Mouse (Mus musculus): ENCODE data around the gene Pgbd1.
"Not testable (repeated sequence)": the region's sequence is repeated elsewhere in the genome, so short reads cannot be mapped to it uniquely, and the experiment has no call there.

The Pgbd1 gene

GRCm38 (mm10) chr13:21415750-21416149 is 25.1 kb downstream of the Pgbd1 start:
- no peak for DNase-seq (ENCODE audit: low spot score in 2 of 2)

- no peak for DNase-seq (ENCODE audit: low spot score in 2 of 2)
These were observed 25.6 kb downstream of the Pgbd1 start for GRCm38 (mm10) chr13:21415266-21415665.

DNA sequence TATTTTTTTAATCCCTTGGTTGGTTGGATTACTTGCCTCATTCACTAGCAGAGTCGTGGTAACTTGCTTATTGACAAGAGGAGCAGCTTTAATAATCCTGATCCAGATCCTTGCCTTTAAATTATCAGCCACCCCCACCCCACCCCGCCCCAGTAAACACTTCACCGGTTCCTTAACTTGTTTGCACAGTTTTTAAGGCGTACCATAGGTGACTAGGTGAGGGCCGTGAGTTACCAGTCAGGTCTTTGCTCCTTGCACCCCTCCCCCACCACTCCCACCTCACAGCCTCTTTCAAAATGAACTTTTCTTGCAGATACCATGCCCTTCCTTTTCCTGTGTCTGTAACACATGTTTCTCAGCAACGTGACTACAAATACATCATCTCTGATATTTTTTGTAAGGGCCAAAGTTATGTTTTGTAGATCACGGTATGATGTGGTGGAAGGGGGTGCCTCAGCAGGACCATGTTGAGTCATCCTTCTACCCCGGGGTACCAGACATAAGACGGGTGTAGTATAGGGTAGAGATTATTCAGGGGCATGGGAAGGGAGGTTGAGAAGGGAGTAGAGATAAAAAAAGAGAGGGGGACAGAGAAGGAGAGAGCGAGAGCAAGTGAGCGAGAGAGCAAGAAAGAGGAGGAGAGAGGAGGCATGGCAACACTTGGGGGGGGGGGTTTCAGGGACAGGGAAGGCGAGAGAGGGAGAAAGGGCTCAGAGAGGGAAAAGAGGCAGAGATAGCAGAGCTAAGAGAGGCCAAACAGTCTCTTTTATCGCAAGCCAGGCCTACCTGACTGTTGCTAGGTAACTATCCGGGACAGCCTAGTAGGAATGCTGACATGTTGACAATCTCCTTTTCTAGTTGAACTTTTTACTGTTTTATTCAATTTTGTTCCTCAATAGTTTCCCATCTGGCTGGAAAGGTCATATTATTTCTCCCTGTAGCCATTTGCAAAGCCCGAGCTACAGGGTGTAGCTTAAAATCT is 26.3 kb downstream of the Pgbd1 start:
- no peak for DNase-seq (ENCODE audit: low spot score in 2 of 2)

- no peak for DNase-seq (ENCODE audit: low spot score in 2 of 2)
These were observed 31.9 kb downstream of the Pgbd1 start for GRCm38 (mm10) chr13:21408805-21409459.

DNA sequence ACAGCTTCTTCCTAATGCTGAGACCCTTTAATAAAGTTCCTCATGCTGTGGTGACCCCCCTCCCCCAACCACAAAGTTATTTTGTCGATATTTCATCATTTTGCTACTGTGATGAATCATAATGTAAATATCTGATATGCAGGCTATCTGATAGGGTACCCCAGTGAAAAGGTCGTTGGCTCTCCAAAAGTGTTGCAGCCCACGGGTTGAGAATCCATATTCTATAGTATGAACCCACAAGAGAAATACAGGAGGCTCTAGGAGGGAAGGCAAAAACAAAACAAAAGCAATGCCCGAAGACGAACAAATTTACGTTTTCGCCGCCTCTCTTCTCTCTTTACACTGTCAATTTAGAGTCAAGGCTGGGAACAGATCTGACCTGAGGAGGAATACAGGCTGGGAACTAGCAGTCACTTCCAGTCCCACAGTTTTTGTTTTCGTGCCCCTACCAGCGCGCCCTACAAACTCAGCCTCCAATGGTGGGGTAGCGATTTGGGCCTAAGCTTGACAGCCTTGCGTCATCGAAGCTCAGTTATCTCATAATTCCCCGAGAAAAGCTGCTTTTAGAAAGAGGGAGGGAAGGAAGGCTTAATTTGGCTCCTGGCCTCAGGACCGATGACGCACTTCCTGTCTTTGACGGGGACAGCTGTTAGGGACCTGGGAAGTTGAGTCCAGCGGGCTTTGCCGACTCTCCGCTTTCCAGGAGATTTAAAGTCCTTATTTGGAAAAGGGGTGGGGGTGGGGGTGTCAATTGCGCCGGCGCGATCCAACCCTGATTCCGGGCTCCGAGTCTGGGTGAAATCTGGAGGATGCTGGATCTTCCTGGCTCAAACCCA is 32.7 kb downstream of the Pgbd1 start:
- peak; percentile 78 to 92 for DNase-seq (ENCODE audit: low spot score in 2 of 2)

DNA sequence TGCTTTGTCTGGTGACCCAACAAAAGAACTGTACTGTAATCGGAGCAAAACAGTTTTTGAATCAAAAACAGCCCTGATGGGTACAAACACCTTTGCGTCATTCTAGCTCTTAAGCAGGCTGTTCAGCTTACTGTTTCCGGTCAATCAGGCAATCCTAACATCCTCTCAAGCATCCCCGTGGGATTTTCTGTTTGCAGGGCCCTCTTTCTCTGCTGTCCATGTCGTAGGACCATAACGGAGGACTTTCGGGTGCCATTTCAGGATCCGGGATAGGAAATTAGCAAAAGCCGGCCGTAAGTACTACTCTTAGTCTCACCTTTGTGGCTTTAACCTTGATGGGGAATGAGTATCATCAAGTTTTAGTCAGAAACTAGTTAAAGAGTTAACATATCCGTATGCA is 33.5 kb downstream of the Pgbd1 start:
- no peak for DNase-seq (ENCODE audit: low spot score in 2 of 2)

DNA sequence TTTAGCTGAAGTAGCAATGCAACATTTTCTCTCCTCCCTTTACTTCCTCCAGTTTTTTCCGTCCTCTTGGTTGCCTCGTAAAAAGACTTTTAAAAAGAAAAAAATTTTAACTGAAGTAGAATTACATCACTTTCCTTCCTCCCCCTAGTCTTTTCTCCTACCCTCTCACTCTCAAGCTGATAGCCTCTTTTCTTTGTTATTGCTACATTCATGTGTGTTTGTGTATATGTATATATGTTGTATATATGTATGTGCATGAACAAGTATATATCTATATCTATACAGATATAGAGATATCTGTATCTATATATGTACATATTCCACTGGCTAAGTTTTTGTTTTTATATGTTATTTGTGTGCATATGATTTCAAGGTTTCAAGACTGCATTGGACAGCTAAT is 38.0 kb downstream of the Pgbd1 start:
- DNase-seq (ENCODE audit: low spot score in 2 of 2): no peak

- DNase-seq (ENCODE audit: low spot score in 2 of 2): peak in 1 of 2 experiments; percentile 73
These were observed 38.5 kb downstream of the Pgbd1 start, which contains the start of gene Zkscan3 for GRCm38 (mm10) chr13:21402287-21402846. Zkscan3 (minus strand) TSS chr13:21402755.

DNA sequence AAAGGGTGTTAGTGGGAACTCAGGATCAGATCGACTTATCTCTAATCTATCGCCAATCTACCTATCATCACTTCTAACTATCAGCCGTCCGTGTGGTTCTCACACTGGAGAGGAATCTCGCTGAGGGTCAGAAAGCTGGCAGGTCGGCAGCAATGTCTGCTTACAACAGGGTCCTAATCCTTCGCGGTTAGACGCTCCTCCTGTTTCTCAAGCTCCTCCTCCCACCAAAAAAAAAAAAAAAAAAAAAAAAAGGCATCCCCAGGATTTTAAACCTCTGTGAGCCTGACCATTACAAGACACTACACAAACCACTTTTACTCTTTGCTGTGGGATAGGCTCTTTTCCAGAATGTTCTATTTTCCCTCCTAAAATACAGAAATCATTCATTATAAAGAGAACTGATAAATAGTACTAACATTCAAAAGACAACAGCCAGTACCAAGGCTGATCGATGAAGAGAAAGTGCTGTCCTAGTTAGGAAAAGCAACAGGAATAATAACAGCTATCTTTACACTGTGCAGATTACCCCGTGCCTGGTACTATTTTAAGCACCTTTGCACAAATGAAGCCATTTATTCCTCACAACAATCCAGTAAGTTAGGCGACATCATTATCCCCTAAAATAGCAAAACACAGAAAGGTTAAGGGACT is 39.1 kb downstream of the Pgbd1 start:
- no peak for DNase-seq (ENCODE audit: low spot score in 2 of 2)

- no peak for DNase-seq (ENCODE audit: low spot score in 2 of 2)
These were observed 39.7 kb downstream of the Pgbd1 start for GRCm38 (mm10) chr13:21401166-21401565.

- DNase-seq (ENCODE audit: low spot score in 2 of 2): no peak
These were observed 43.4 kb downstream of the Pgbd1 start for GRCm38 (mm10) chr13:21397486-21397885.

DNA sequence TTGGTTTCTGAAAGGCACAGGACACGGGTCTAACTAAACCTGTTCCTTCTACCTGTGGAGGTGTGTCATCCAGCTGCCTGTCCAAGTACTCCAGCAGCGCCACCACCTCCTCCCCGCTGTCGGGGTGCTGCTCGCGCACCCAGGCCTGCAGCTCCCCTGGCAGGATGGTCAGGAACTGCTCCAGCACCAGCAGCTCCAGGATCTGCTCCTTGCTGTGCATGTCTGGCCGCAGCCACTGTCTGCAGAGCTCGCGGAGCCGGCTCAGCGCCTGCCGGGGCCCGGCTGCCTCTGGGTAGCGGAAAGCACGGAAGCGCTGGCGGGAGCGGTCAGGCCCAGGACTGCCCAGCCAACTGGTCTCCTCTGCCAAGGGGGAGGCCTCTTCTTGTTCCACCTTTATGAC is 44.8 kb downstream of the Pgbd1 start:
- not testable (repeated sequence) for DNase-seq (ENCODE audit: low spot score in 2 of 2)

GRCm38 (mm10) chr13:21395623-21396022 is 45.2 kb downstream of the Pgbd1 start:
- DNase-seq (ENCODE audit: low spot score in 2 of 2): no peak

DNA sequence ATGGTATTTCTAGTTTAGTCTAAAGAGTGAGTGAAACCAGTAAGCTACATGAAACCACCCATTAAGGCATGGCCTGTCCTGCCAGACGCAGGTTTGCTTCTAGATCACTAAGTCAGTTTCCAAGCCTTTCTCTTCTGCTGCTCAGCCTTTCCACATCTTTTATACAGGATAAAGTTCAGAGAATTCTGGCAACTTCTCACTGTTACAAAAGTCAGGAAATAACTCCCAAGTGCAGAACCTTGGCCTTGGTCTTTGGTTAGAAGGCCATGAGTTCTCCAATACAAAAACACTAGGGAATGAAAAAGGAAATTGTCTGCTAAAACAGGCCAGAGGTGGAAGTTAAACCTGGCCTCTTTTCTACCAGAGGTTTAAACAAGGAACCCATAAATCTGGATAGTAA is 45.6 kb downstream of the Pgbd1 start:
- DNase-seq (ENCODE audit: low spot score in 2 of 2): no peak

GRCm38 (mm10) chr13:21377773-21378172 is 63.1 kb downstream of the Pgbd1 start:
- no peak for DNase-seq (ENCODE audit: low spot score in 2 of 2)

- no peak for DNase-seq (ENCODE audit: low spot score in 2 of 2)
These were observed 68.2 kb downstream of the Pgbd1 start for GRCm38 (mm10) chr13:21372700-21373099.
